Mouse (Mus musculus): ENCODE measurements around the gene Prkar2b.

GRCm38 (mm10) chr12:32053637-32054366, 7.3 kb downstream of the Prkar2b start:
- TF ChIP-seq GATA1 (IDR thresholded peaks at IDR 0.05; ENCODE audit: low read length), result no peak
- TF ChIP-seq TAL1 (IDR thresholded peaks at IDR 0.05; ENCODE audit: low read length), result no peak

Measured in erythroblast, embryonic 14.5 days (primary cell).